Mouse (Mus musculus): Measurements from ENCODE around the gene Brd2.

DNA sequence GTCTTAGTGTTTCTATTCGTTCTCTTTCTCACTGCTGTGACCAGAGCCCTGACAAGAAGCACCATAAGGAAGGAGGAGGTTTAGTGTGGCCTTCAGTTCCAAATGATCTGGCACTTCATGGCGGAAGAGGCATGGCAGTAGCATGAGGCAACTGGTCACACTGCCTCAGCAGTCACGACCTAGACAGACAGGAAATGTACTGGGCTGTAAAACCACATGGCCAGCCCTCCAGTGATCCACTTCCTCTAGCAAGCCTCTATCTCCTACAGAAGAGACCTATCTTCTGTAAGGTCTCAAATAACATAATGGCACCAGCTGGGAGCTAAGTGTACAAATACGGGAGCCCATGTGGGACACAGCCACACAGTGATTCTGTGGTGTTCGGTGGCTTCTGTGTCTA, 50.3 kb downstream of the Brd2 start:
- TF ChIP-seq GATA1 (IDR thresholded peaks at IDR 0.05; ENCODE audit: borderline replicate concordance, low read length), result no peak
- no peak for TF ChIP-seq FLI1 (IDR thresholded peaks at IDR 0.05; ENCODE audit: low read length)
